Mouse (Mus musculus): Measurements from ENCODE around the gene Gfpt2.
A peak's percentile ranks its signal among the peaks of the same experiment; 100 is the strongest.

Gfpt2 gene

DNA sequence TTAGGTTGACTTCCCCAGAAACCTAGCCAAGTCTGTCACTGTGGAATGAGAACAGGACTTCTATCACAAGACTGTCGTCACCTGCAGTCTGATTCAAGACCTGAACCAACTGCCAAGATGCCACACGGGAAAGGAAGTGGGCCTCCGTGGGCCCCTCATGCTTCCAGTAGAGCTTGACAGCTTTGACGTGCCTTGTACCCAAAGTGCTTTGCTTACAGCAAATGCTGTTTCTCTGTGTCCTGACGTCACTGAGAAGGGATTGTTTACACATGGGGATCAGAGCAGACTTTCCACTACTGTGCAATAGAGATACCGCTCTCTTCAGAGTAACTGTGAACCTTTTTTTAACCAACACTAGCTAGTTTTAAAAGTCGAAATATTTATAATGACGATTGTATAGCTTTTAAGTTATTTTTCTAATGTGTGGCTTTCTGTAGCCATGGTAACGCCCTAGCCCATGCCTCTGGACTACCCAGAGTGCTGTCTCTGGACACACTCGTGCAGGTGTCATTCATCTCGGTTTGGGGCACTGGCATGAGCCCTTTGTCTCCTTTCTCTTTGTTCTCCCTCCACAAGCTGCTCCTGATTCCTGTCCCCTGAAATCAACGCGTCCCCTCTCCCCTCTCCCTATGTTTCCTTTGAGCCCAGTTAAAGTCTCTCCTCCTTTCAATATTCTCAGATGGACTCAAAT is 43.9 kb downstream of the Gfpt2 start:
- DNase-seq (ENCODE audit: low spot score in 2 of 2) = no peak

GRCm38 (mm10) chr11:49840666-49841065 is 46.7 kb downstream of the Gfpt2 start:
- no peak for DNase-seq (ENCODE audit: low spot score in 2 of 2)

GRCm38 (mm10) chr11:49841886-49842285 is 47.9 kb downstream of the Gfpt2 start:
- no peak for DNase-seq (ENCODE audit: low spot score in 2 of 2)

- no peak for DNase-seq (ENCODE audit: low spot score in 2 of 2)
Measured at GRCm38 (mm10) chr11:49842718-49843117, 48.7 kb downstream of the Gfpt2 start.

DNA sequence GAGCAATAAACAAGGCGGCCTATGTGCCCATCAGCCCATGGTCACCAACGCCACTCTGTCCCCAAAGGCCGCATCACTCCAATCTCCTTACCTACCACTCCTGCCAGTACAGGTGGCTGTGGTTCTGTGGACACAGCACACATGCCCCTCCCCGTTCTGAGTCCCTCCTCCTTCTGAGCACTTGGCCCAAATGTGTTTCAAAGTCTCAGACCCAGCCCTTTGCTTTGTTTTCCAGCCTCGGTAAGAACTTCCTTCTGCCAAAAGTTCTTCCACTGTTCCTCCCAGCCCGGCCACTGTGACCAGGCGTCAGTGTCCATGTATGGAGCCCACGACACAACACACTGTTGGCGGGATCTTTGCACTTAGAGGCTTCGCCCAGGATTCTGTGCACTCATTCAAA is 50.3 kb downstream of the Gfpt2 start:
- DNase-seq (ENCODE audit: low spot score in 2 of 2) = no peak

DNA sequence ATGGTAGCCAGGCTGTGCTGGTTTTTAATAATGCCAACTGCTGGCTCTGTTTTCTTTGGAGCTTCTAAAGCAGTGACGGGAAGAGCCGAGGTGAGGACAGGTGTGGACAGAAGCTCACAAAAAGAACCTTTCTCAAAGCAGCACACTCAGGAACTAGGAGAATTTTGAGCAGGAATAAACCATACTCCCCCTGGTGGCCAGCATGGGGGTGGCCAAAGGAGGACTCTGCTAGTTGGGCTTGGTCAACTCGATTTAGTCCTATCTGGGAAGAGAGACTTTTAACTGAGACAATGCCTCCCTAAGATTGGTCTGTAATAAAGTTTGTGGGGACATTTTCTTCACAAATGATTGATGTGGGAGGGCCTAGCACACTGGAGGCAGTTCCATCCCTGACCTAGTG is 51.0 kb downstream of the Gfpt2 start:
- peak; percentile 22 to 47 for DNase-seq (ENCODE audit: low spot score in 2 of 2)

DNA sequence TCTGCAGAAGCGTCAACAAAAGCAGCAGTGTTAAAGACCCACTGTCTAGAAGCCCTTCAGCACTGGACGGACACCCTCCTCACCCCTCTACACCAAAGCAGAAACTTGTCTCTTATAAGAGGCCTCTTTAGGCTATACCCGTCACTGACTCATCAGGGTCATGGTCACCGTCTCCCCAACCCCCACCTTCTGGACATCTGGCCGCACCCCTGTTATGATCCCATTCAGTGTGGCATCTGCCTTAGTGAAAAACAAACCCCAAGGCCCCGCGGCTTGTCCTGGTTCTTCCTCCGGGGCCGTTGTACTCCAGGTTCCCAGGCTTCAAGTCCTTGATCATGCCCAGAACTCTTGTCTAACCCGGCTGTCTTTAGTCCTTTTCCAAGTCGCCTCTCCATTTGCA is 52.0 kb downstream of the Gfpt2 start:
- DNase-seq (ENCODE audit: low spot score in 2 of 2) = no peak

- DNase-seq (ENCODE audit: low spot score in 2 of 2) = peak; percentile 96 to 97
Measured at GRCm38 (mm10) chr11:49846401-49847070, 52.6 kb downstream of the Gfpt2 start, which contains the start of gene Mapk9. Gene Mapk9 (plus strand): TSS chr11:49846751.

DNA sequence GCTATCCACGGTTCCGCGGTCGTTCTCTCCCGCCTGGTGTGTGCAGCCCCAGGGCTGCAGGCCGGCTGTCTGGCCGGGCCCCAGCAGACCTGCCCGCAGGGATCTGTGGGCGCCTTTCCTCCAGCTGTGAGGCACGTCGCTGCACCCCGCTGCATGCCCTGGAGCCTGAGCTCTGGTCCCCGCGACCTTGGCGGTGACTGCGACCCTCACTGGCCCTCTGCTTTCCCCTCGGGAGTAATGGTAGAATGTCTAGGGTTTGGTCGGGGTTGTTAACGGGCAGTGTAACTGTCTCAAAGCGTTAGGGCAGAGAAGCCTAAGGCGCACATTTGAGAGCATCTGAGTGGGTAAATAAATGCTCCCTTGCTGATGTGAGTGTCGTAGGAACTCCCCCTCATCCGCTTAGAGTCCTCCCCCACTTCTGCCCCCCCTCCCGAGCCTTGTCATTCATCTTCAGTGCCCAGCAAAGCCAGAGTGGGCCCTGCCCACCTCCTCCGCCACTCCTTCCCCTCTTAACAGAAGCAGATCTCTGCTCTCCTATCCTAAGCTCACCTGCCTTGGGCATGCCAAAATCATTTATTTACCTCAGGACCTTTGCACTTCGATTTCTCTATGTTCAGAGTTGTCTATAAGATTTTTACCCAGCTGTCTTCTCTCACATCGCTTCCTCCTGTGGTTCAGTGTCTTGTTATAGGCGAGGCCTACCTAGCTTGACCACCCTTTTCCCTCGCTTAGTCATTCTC is 53.3 kb downstream of the Gfpt2 start:
- DNase-seq (ENCODE audit: low spot score in 2 of 2) = no peak

- DNase-seq (ENCODE audit: low spot score in 2 of 2) = no peak
Measured at GRCm38 (mm10) chr11:49847811-49848078, 53.8 kb downstream of the Gfpt2 start.

DNA sequence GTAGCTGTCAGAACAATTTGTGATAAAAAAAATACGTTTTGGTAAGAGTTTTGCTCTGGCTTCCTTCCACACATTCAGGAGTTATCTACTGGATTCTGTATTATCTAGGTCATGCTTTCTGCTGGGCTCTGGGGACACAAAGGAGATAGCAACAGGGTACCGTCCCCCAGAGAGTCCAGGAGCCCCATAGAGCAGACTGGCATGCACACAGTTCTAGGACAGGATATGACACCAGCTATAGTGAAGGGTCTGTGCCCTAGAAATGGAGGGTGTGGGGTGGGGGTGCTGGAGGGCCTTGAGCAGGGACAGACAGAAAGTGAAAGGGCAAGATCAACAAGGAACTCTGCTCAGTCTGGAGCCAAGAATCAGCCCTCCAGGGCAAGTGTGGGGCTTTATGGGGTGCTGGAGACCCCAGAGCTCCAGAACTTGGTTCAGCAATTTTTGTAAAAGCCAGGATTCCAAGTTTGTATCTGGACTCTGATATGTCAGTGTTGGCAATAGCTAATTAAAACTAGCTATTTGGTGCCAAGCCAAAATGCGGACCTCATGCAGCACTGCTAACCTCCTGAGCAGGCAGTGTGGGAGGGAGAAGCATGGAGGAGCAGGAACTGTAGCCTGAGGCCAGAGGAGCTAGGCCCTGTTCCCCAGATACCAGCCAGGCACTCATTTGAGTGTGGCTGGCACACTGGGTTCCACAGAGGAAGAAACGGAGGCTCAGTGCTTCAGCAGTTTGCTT is 54.3 kb downstream of the Gfpt2 start:
- no peak for DNase-seq (ENCODE audit: low spot score in 2 of 2)

DNA sequence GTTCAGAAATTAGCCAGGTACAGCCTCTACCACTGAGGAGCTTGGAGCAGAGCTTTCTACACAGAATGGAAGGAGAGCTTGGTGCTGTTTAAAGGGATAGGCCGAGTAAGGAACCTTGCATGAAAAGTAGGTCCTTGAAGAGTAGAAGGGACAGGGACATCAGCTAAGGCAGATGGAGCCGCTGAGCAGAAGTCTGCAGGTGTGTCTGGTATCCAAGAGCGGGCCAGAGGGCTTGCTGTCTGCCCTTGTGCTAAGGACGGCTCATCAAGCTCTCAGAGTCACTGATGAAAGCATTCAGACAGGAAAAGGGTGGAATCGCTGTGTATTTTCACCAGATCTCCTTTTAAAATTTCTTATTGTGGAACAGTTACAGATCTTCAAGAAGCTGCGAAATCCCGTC is 56.4 kb downstream of the Gfpt2 start:
- no peak for DNase-seq (ENCODE audit: low spot score in 2 of 2)

GRCm38 (mm10) chr11:49855144-49855543 is 61.2 kb downstream of the Gfpt2 start:
- DNase-seq (ENCODE audit: low spot score in 2 of 2) = no peak

- DNase-seq (ENCODE audit: low spot score in 2 of 2) = no peak
Measured at GRCm38 (mm10) chr11:49861139-49861538, 67.2 kb downstream of the Gfpt2 start.

DNA sequence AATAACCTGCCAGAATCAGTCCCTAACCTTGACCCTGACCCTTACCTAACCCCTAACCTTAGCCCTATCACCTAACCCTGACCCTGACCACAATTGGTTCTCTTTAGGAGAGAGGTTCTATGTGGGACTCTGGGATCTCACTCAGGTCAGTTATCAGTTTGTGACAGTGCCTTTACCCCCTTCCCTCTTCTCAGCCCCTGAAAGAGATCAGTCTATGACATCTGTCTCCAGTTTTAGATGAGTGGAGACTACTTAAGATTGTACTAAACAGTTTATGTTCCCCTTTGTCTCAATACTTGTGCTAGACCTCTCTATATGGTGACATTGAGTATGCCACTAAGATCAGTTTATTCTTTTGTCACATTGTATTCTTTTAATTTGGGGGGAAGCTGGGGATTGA is 69.9 kb downstream of the Gfpt2 start:
- DNase-seq (ENCODE audit: low spot score in 2 of 2) = no peak

DNA sequence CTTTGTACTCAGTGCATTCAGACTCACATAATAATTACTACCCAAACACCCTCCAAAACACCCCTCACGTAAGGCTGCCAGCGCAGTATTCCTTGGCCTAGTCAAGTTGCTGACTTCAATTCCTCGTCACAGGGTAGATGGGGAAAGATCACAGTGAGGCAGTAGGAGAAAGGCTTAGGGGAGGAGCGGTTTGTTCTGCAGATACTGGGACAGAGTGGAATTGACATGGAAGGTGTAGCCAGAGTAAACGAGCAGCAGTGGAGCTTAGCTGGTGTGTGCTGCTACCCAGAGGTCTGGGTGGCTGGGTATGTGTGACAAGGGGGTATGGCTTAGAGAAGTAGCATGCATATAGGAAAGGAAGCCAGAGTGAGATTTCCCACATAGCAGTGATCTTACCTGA is 73.3 kb downstream of the Gfpt2 start:
- DNase-seq (ENCODE audit: low spot score in 2 of 2) = no peak

DNA sequence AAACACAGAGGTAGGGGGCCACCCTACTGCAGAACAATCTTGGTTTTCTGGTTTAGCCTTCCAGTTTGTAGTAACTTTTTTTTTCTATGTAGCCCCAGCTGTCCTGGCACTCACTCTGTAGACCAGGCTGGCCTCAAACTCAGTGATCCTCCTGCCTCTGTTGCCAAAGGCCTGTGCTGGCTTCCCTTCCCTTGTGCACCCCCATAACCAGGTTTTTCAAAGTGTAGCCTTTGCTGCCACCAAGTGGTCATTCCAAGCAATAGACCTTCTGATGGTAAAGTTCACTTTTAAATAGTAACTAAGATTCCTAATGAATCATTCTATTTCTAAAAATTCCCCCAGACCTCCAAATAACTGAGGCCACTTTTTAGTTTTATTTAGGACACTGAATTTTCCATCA is 75.8 kb downstream of the Gfpt2 start:
- no peak for DNase-seq (ENCODE audit: low spot score in 2 of 2)

GRCm38 (mm10) chr11:49871914-49872313 is 77.9 kb downstream of the Gfpt2 start:
- peak in 1 of 2 experiments; percentile 35 for DNase-seq (ENCODE audit: low spot score in 2 of 2)

GRCm38 (mm10) chr11:49872779-49873178 is 78.8 kb downstream of the Gfpt2 start:
- no peak for DNase-seq (ENCODE audit: low spot score in 2 of 2)

DNA sequence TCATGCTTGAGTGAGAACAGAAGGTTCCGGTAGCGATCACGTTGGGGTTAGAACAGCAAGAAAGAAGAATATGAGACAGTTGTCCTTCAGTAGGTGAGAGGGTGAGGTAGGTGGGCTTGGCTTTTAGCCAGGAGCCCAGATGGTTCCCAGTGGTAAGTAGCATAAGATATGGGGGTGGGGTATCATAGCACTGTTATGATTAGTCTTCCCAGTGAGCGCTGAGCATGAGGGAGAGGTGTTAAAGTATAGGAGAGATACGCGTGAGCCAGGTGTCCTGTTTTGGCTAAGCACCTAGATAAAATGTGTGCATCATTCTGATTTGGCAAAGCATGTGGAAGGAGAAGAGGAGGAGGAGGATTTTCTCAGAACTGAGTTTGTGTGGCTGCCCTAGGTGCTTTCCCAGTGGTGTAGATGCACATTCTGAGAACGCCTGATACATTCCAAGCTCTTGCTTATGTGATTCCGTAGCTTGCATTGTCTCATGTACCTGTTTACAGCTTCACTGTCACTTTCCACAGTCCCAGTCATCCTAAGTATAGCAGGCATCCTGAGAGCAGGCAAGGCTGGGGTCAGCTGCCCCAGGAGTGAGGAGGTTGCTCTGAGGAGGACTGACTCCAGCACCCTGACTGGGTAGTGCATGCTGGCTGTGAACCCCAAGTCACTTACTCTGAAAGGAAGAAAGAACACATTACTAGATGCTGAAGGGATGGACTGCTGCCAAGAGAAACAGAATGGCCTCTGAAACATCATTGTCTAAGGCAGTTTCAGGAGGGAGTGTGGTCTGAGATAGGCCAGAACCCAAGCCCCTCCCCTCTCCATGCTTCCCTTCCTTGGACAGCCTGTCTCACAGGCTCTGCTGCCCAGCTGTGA is 83.2 kb downstream of the Gfpt2 start:
- DNase-seq (ENCODE audit: low spot score in 2 of 2) = no peak

DNA sequence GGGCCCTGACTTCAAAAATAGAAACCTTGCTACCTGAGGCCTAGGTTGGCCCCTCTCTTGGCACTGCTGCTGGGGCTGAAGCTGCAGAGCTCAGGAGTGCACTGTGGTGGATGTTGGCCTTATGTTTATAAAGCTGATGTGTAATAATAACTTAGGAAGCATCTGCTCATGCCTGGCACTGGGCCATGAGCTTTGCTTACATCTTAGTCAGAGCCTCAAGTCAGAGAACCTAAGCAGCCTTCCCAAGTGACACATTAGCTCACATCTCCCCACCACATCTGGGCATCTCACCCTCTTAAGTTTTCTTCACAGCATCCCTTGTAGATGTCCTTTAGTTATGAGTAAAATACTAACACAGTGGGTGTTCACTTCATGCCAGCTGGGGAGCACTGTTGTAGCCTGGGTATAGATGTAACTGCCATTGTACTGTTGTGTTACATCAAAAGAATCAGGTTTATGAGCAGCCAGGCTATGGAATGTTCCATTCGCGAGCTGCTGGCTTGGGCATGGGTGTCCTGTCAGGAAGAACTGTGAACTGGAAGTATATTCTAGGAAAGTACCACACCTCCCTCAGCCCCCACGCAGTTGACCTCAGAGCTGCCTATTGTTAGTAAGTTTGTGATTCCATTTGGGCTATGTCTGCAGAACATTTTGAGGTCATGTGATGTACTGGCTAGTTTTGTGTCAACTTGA is 86.1 kb downstream of the Gfpt2 start:
- DNase-seq (ENCODE audit: low spot score in 2 of 2) = no peak

Data from frontal cortex, postnatal 14 days (tissue).